Mouse (Mus musculus) ZHBTc4 (cell line): ENCODE results near the gene Shq1.

ENCODE experiments used
- DNase-seq: peaks from one replicate; pipeline ENCODE4 v3.0.0-alpha.2; 2011; ENCODE audit warnings: low read depth, low spot score

Shq1 gene

DNA sequence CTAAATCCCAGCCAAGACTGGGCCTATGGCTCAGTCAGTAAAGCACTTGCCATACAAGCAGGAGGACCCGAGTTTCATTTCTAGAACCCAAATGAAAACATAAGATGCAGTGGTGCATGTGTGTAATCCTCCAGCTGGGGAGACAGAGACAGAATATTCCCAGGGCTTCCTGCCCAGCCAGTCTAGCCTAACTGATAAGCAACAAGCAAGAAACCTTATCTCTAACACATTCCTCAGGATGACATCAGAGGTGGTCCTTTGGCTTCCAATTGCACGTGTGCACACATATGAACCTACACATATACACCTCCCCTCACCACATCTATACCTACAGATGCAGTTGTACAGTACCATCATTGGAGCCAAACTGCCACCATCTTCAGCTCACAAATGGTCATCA lies 2.1 kb downstream of the Shq1 start:
- no peak for DNase-seq

DNA sequence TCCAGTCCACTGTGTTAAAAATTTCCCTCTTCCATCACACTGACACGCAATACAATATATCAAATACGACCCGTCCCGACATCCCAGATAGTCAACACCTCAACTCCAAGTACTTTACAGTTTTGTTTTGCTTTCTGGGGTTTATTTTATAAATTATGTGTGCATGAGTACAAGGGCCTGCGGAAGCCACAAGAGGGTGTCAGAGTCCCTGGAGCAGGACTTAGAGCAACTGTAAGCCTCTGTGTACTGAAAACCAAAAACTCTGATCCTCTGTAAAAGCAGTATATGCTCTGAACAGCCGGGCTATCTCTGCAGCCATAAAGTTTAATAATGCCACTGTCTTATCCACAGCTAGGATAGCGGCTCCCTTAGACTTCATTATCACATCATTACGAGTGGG lies 3.3 kb downstream of the Shq1 start:
- DNase-seq = no peak

DNA sequence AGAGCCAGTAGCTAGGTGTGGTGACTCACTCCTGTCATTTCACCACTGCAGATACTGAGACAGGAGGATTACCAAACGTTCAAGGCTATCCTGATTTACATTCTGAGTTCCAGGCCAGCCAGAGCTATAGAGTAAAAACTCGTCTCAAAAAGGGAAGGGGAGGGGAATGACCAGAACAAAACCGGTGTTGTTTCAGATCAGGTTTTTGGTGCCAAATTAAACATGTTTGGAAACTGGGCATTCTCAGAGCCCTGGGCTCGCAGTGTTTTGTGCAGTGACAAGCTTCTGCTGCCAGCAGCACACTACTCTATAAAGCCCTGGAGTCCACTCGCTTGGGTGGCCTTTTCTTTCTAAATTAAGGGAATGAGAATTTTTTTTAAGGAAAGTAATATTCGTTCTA lies 8.7 kb downstream of the Shq1 start:
- no peak for DNase-seq

DNA sequence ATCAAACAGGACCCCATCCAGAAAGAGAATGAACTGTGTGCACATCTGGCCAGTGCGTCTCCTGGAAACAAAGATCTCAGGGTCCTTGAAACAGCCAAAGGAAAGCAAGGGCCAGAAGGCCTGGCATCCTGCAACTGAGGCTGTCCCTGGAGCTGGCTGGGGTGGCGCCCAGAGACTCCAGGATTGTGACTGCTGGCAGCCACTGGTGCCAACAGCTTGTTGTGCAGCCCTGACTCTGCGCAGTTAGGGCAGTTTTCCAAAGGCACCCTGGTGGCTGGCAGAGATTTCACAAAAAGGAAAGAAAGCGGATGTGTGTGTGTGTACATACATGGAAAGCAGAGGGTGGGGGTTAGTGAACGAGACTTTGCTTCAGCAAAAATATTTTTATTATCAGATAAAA lies 10.6 kb downstream of the Shq1 start:
- no peak for DNase-seq

DNA sequence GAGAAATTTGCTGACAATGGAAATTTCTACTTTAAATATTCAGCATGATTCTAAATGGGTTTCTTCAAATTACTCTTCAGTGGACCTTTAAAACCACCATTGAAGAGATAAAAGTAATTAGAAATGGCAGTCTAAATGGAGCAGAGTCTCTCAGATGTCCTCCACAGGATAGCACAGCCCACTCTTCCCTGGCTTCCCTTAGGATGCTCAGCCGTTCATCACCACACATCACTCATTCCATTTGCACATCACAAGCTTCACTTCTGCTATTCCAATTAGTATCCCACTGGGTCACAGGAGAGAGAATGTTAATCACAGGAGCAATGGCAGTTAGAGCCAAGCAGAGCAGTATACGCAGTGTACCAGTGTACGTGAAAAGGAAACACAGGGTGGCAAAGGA lies 18.4 kb downstream of the Shq1 start:
- no peak for DNase-seq

DNA sequence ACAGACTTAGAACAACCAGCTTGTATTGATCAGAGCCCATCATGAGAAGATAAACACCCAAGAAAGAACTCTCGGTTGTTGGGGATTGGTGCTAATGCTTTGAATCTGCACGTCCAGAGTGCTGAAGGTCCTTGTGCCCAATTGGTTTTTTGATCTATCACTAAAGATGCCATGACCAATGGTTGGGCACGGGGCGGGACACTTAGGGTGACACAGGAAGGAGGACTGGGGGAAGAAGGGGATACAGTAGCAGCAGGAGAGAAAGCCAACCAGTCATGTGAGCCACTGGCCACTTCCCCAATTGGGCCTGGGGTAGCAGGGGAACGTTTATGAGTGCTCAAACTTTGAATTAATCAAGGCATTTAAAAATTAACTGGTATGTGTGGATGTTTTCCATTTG lies 23.8 kb downstream of the Shq1 start:
- peak; percentile 70 for DNase-seq

DNA sequence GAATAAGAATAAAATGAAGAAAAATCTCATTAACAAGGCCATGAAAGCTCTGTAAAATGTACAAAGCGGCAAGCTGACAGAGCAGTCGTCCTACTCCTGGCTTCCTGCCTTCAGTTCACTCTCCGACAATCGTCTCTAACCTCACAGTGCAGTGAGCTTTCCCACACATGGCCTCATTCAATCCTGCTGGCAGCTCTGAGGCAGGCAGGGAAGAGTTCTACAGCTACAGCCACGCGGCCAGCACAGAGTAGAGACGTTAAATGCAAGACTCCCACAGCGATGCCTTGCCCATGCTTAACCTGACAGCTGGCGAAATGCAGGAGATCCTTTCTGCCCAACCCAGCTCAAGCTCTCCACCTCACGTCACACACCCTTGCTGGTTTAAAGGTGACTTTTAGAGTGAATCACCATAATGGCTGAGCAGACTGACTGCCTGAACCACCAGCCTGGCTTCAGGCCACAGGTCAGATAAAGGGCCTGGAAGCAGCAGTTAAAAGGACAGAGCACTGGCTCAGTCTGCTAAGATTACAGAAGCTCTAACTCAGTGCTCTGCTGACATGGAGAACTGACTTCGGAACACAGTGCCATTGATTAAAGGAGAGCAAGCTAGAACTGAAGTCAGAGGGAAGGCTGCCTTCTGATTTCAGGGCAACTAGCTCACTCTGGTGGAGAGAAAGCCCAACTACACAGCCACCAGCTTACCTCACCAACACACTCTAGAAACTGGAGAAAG lies 25.3 kb downstream of the Shq1 start:
- peak; percentile 77 for DNase-seq

DNA sequence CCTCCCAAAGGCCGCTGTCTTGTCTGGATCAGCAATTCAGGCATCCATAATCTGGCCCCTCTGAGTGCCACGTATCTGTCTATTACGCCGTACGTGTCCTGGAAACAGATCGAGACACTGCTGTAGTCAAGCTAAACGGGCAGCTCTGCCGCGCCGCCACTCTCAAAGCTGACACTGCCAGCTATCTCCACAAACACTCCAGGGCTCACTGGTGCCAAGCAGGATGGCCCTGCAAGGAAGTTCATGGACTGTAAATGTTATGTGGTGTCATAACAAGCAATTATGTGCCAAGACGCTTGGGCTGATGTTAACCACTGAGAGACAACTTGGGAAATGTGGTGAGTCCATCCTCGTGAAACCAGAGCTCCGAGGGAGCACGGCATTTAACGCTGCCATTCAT lies 26.3 kb downstream of the Shq1 start:
- no peak for DNase-seq

DNA sequence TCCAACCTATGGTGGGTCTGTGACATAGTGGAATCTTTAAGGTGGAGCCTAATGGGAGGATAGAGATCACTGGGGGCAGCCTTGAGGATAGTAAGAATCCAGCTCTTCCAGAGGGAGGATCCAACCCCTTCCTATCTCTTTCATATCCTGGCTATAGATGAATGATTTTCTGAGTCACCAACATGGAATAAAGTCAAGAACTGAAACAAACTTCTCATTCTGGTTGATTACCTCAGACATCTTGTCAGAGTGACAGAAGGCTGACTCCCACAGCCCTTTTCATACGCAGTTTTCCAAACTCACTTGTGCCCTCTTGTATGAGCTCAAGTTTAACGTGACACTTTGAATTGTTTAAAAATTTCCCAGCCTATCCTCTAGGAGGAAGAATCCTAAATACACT lies 28.2 kb downstream of the Shq1 start:
- DNase-seq = no peak

DNA sequence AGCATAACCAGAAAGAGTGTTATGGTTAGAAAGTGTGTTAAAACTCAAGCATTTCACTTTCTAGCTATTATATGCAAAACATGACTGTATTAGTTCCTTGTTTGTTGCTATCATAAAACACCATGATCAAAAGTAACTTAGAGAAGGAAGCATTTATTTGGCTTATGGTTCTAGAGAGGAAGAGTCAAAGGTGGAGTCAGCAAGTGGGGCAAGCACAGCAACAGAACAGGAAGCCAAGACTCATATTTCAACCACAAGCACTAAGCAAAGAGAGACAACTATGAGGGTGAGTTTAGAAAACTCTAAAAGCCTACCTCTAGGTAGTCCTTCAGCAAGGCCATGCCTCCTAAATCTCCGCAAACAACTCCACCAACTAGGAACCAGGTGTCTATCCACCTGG lies 30.4 kb downstream of the Shq1 start:
- DNase-seq = no peak

DNA sequence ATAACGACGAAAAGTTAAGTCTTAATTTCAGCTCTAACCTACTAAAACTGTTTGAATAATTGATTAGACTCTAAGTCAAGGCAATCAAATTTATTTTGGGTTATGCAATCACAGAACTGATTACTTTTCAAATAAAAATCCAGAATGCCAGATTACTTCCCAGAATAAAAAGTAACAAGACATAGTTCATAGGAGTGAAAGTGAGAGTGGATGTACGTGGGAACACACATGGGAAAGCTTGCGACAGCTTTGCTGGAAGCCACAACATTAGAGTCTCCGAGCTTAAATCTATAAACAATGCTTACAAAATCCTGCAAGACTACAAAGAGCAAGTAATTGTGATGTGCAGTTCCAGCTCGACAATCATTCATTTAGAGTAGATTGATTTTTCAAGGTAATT lies 41.9 kb downstream of the Shq1 start:
- no peak for DNase-seq

DNA sequence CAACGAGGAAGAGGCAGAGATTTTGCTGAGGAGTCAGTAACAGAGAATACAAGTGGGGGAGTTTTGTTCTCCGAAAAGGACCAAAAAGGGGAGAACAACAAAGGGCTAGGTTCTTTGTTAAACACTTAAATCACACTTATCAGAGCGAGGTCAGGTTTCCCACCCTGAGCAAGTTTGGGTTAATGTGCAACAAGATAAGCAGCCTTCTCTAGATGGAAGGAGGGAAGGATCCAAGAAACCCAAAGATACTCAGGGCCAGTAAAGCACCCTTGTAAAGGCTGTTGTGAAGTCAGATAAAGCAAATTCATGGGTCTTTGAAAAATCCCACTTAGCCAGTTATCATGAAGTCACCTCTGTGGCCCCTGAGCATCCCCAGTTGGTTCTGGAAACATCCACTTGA lies 42.7 kb downstream of the Shq1 start:
- DNase-seq = no peak

DNA sequence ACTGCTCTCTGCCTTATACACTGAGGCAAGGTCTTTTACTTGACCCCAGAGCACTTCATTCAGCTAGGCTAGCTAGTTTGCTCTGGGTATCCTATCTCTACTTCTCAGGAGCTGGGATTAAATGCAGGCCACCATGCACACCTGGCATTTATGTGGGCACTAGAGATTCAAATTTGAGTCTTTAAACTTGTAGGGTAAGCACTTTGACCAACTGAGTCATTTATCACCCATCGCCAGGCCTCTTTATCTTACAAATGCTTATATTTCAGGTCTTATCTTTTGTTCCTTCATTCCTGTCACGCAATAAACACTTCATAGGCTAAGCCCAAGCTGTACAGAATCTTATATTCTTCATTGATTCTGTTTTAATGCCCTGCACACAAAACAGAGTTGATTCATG lies 47.0 kb downstream of the Shq1 start:
- DNase-seq = no peak

DNA sequence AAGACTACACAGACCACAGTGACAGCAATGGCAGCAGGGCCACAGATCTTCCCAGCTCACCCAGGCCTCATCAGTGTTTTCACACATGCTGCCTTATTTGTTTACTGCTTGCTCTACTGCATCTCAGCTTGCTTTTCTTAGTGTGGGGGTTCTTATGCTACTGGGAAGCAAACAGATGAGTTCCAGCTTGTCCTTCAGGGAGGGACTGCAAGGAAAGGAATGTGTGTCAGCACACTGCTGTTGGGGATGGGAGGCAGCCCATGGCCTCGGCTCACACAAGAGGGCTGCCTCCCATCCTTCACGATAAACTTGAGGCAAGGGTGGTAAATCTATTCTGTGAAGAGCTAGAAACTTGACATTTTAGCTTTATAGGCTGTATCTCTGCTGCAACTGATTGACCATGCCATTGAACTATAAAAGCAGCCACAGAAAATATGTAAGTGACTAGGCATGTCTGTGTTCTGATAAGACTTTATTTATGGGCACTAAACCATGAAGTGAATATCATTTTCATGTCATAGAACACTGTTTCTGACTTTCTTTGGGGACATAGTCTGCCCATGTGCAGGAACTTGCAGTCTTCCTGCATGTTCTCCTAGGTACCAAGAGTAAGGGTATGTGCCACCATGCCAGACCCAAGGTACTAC lies 48.0 kb downstream of the Shq1 start:
- no peak for DNase-seq

DNA sequence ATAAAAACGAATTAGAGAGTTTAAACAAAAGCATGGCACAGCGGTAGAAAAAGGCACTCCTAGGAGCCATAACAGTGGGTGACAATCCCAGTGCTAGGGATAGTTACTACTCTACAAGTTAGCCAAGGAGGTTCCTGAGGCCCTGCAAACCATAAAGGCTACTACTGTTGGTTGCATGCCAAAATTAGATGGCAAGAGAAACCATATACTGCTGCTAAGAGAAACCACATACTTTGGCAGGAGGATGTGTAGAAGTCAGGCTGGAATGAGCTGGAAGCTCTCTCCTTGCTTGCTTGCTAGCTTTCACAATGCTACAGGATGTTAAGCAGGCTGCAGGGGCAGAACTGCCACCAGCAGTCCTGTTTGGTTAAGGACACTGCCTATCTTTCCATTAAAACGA lies 50.5 kb downstream of the Shq1 start:
- no peak for DNase-seq

DNA sequence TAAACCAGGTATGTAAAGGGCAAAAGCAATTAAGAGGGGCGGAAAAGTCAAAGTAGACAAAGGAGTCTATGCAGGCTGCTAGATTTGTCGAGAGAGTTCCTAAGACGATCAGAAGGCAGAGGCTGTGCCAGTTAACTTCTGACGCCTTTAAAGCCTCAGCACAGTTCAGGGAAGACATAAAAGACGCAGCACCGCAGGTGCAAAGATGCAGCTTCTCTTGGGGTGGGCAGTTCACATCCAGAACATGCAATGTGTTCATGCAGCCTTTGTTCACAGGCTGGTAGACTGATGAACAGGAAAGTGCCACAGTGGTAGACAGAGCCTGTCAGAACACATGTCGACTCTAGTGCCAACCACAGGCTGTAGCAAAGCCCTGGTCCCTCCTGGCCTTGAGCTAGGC lies 51.6 kb downstream of the Shq1 start:
- no peak for DNase-seq

DNA sequence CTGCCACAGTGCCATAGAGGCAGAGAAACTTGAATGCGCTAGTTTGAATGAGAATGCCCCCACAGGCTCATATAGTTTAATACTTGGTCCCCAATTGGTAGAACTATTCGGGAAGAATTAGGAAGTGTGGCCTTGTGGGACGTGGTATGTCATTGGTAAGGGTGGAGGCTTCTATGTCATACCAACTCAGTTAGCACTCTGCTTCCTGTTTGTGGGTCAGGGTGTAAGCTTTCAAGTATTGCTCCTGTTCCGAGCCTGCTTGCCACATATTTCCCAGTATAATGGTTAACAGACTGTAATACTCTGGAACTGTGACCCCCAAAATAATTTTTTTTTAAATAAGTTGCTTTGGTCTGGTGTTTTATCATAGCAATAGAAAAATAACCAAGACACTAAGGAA lies 54.8 kb downstream of the Shq1 start:
- no peak for DNase-seq

DNA sequence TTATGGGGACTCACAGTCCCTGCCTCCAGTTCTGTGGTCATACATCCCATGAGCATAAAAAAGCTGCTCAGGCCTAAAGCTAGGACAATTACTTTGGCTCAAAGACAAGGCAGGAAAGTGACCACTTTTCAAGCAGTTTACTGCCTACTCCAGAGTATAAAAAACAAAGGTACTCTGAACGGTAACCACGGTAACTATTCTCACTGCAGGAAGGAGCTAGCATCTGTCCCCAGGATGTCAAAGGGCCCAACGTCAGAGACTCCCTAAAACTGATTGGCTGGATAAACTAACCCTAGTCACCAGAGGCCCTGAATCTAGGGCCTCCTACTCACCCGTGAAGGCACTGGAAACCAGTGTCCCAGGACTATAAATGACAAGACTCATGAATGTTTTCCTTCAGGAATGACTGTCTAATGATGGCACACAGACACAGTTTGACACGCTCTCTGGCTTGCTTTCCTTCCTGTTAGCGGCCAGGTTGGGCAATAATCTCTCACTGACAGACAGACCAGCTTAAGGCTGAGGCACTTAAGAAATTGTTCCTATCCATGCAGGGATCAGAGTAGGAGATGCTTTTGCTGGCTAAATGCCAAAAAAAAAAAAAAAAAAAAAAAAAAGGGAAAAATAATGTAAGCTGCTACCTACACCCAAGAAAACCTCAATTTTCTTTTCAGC lies 57.2 kb downstream of the Shq1 start:
- no peak for DNase-seq

DNA sequence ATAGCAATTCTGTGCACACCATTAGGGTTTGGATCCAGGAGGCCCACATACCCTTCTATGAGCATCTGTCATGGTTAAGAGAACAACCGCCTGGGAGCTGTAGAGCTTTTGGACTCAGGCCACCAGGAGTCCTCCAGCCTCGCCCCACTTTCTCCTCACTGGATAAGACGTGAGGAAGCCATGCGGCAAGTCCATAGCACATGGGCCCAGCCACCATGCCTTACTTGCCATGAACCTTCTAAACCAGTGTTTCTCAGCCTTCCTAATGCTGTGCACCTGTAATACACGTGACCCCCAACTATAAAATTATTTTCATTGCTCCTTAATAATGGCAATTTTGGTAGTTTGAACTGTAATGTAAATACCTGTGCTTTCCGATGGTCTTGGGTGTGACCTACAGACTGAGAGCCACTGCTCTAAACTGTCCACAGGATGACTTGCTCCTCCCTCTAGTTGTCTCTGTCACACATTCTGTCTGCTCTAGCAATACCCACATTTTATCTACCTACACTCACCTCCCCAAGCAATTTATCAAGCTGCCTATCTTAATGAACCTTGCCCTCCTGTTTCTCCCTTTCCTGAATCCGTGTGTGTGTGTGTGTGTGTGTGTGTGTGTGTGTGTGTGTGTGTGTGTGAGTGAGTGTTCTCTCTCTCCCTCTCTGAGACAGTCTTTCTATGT lies 59.9 kb downstream of the Shq1 start:
- DNase-seq = no peak

DNA sequence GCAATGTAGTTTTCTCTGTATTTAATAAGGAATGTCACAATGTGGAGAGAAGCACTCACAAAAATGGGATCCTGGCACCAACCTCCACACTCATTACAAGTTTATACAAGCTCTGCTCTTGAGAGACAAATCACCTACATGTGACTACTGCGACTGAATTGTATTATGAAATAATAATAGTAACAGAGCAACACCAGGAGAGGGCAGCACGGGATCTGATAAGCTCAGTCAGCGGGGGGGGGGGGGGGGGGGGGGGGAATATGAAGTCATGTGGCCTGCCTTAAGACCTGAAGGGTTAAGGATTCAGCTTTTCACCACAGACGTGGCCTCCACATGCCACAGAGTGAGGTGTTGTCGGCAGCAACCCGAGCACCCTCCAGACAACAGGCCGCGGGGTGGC lies 60.8 kb downstream of the Shq1 start:
- DNase-seq = peak; percentile 37

DNA sequence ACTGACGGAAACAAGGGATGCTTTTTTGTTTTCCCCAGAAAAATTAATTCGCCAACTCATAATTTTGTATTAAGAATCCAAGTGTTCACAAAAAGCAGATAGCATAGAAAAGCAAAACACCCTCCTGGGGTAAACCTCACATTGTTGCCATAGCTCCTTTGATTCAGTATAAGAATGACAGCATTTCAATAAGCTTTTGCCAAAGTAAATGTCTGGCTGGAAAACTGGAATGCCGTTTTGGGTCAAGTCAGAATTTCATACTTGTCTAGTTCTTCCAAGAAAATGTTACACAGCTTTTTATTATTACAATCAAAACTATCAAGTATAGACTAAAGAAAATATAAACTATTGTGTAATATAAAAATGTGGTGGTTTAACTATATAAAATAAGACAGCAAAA lies 61.7 kb downstream of the Shq1 start:
- no peak for DNase-seq

DNA sequence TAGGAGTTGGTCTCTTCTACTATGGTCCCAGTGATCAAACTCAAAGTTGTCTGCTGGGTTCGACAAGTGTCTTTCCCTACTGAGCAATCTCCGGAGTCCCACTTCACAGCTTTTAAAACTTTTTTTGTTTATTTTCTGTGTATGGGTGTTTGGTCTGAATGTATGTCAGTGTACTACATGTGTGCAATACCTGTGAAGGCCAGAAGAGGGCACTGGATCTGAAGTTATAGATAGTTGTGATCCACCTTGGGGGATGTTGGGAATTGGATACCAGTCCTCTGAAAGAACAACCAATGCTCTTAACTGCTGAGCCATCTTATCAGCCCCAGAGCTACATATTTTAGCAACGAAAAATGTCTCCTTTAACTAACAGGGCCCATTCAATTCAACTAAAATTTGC lies 62.5 kb downstream of the Shq1 start:
- DNase-seq = peak; percentile 83

DNA sequence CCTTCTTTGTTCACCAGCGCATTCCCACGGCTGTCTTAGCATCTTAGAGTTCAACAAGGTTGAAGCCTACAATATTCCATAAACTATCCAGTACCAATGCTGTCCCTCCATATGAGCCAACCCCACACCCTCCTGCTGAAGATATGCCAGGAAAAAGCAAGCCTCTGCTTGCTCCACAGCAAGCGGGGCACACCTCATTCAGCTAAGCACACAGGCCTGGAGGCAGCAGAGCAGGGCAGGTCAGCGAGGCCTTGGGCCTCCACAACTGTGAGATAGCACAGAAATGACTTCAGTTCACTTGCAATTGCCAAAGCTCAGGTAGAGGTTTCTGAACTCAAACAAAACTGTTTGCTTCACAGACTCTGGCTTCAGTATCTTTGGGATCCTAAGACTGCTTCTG lies 64.2 kb downstream of the Shq1 start:
- no peak for DNase-seq
